Mouse (Mus musculus): ENCODE measurements around the gene Rrm2. TPM values are rescaled to one million over a fixed set of nuclear protein-coding genes. Genes with fewer than 3 reads are reported as not detected.
A peak's percentile ranks its signal among the peaks of the same experiment; 100 is the strongest.

The Rrm2 gene
- total and polyA plus RNA-seq, 2 experiments: 0.80 to 2.8 TPM

DNA sequence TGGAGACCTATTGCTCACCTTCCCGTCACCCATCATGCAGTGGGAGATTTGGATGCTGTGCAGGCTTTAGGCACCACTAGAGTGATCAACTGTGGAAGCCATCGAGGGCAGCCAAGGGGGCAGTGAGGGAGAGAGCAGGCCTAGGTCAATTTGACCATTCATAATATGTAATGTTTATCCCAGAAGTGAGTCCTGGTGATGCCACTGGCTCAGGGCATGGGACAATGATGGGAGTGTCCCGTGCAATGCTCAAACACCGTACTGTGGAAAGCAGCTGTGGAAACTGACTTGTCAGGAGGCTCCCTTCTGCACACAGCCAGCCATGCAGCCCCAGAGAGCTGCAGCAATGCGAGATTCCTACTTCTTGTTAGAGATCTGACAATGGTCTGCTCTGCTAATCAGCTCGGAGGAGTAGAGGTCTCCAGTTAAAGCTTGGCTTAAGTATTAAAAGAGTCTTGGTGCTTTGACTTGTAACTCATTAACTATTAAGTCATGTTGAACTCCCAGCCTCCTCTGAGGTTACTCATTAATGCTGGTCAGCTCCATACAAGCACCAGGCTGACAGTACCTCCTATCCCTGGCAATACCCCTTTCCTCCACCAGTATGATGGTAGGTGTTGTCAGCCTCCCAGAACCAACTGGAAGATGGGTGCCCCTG lies 21.9 kb upstream of the Rrm2 start:
- peaks cover 25% of the 10 kb centered on the region for H3K4me1 ChIP-seq (ENCODE audit: control insufficient read depth, insufficient read depth, low read length)
- H3K9ac ChIP-seq (ENCODE audit: low read depth, low read length): 0 out of 2 replicates have a peak overlapping the region, but pooled peaks have one; percentile 2
- H3K27ac ChIP-seq (replicated peaks; ENCODE audit: insufficient read depth, low read depth, low read length): peak overlapping the region; percentile 94
- peak; percentile 98 for DNase-seq (ENCODE audit: extremely low read depth, low read depth, low spot score)
- no peaks in the 10 kb centered on the region for H3K79me2 ChIP-seq (ENCODE audit: control insufficient read depth, insufficient read depth, low read length)
- no peaks in the 10 kb centered on the region for H3K27me3 ChIP-seq (ENCODE audit: control insufficient read depth, insufficient read depth, low read length)
- no peaks in the 10 kb centered on the region for H3K36me3 ChIP-seq (ENCODE audit: control insufficient read depth, insufficient read depth, low read length)
- H3K4me3 ChIP-seq (ENCODE audit: insufficient read depth, low read depth, low read length): no peak overlapping the region
- no peak for TF ChIP-seq POLR2A (IDR thresholded peaks at IDR 0.05; ENCODE audit: extremely low read depth, insufficient read depth, low read length)
- peak; percentile 18; the same call in 1 of the 2 replicates for TF ChIP-seq CTCF (IDR thresholded peaks at IDR 0.05; ENCODE audit: low read depth, low read length)
- 25% methylated on average over 6 of the region's 6 CpGs for WGBS

- Histone ChIP-seq H3K4me1 (ENCODE audit: control insufficient read depth, insufficient read depth, low read length) (peaks cover 22% of the 10 kb centered on the region), H3K79me2 (ENCODE audit: control insufficient read depth, insufficient read depth, low read length) (no peaks in the 10 kb centered on the region), H3K36me3 (ENCODE audit: control insufficient read depth, insufficient read depth, low read length) (no peaks in the 10 kb centered on the region), H3K4me3 (ENCODE audit: insufficient read depth, low read depth, low read length) (no peak overlapping the region), H3K27me3 (ENCODE audit: control insufficient read depth, insufficient read depth, low read length) (no peaks in the 10 kb centered on the region), H3K27ac (replicated peaks; ENCODE audit: insufficient read depth, low read depth, low read length) (peak overlapping the region; percentile 94), H3K9ac (ENCODE audit: low read depth, low read length) (peak overlapping the region; percentile 57)
- no peak for DNase-seq (ENCODE audit: extremely low read depth, low read depth, low spot score)
- 29% methylated on average over 11 of the region's 11 CpGs for WGBS
- TF ChIP-seq CTCF (IDR thresholded peaks at IDR 0.05; ENCODE audit: low read depth, low read length): no peak
- TF ChIP-seq POLR2A (IDR thresholded peaks at IDR 0.05; ENCODE audit: extremely low read depth, insufficient read depth, low read length): no peak
Measured at GRCm38 (mm10) chr12:24686696-24687346, 21.2 kb upstream of the Rrm2 start.

DNA sequence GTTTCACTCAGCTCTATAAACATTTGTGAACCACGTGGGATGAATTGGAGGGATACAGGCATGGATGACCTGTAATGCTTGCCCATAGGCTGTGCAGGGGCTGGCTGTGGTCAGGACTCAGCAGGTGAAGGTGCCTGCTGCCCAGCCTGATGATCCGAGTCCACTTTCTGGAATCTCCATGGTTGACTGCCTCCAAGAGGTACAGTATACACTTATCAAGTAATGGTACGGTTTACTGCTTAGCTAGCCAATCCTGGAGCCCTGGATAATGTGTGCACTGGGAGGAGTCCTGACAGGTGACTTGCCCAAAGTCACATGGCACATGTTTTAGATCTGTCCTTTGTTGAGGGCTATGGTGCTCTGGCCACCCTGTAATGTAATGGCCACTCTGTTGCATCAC lies 17.7 kb upstream of the Rrm2 start:
- Histone ChIP-seq H3K4me1 (ENCODE audit: control insufficient read depth, insufficient read depth, low read length) (peaks cover 10% of the 10 kb centered on the region), H3K27ac (replicated peaks; ENCODE audit: insufficient read depth, low read depth, low read length) (no peak overlapping the region), H3K79me2 (ENCODE audit: control insufficient read depth, insufficient read depth, low read length) (no peaks in the 10 kb centered on the region), H3K9ac (ENCODE audit: low read depth, low read length) (no peak overlapping the region), H3K27me3 (ENCODE audit: control insufficient read depth, insufficient read depth, low read length) (no peaks in the 10 kb centered on the region), H3K4me3 (ENCODE audit: insufficient read depth, low read depth, low read length) (no peak overlapping the region), H3K36me3 (ENCODE audit: control insufficient read depth, insufficient read depth, low read length) (no peaks in the 10 kb centered on the region)
- DNase-seq (ENCODE audit: extremely low read depth, low read depth, low spot score): no peak
- WGBS: 91% methylated on average over 3 of the region's 3 CpGs
- no peak for TF ChIP-seq POLR2A (IDR thresholded peaks at IDR 0.05; ENCODE audit: extremely low read depth, insufficient read depth, low read length)
- TF ChIP-seq CTCF (IDR thresholded peaks at IDR 0.05; ENCODE audit: low read depth, low read length): no peak

DNA sequence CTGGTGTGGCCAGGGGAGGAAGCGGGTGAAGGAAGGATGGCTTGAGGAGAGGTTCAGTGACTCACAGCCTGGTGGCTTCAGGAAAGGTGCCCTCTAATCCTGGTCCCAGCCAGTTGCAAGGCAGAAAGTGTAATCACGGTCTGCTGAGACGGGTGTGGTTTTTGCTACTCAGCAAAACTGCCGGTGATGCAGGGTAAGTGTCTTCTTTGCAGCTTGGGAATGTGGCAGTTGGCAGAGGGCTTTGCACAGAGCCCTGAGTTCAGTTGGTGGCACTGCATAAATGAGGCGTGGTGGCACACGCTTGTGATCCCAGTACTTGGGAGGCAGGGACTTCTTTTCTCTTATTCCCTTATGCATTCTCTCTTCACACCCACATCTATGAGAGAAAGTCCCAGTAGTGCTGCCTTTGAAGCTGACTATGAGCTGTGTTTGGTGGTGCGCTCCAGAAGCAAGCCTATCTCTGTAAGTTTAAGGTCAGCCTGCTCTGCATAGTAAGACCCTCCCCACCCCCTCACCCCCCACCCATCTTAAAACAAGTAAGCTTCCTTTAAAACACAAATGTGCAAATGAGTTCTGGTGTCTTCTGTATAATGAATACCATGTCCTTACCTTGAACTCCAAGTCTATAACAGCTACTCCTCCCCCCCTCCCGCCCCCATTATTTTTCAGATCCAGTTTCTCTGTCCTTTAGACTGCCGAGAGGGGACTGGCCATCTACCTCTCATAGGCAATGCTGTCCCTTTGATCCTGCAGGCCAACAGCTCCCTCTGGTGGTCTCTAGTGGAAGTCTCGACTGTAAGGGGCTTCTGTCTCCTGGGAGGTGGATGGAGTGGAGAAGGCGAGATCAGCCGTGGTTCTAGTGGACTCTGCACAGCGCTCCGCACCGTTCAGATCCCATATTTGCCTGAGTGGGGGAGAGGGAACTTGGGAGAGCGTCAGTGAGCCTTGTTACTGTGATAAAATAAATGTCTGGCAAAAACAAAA lies 11.2 kb upstream of the Rrm2 start:
- Histone ChIP-seq H3K4me1 (ENCODE audit: control insufficient read depth, insufficient read depth, low read length) (no peaks in the 10 kb centered on the region), H3K27ac (replicated peaks; ENCODE audit: insufficient read depth, low read depth, low read length) (no peak overlapping the region), H3K9ac (ENCODE audit: low read depth, low read length) (no peak overlapping the region), H3K79me2 (ENCODE audit: control insufficient read depth, insufficient read depth, low read length) (no peaks in the 10 kb centered on the region), H3K27me3 (ENCODE audit: control insufficient read depth, insufficient read depth, low read length) (no peaks in the 10 kb centered on the region), H3K4me3 (ENCODE audit: insufficient read depth, low read depth, low read length) (no peak overlapping the region), H3K36me3 (ENCODE audit: control insufficient read depth, insufficient read depth, low read length) (no peaks in the 10 kb centered on the region)
- WGBS: 34% methylated on average over 16 of the region's 16 CpGs
- TF ChIP-seq POLR2A (IDR thresholded peaks at IDR 0.05; ENCODE audit: extremely low read depth, insufficient read depth, low read length) (no peak), CTCF (IDR thresholded peaks at IDR 0.05; ENCODE audit: low read depth, low read length) (peak; percentile 95)
- peak; percentile 65 for DNase-seq (ENCODE audit: extremely low read depth, low read depth, low spot score)

DNA sequence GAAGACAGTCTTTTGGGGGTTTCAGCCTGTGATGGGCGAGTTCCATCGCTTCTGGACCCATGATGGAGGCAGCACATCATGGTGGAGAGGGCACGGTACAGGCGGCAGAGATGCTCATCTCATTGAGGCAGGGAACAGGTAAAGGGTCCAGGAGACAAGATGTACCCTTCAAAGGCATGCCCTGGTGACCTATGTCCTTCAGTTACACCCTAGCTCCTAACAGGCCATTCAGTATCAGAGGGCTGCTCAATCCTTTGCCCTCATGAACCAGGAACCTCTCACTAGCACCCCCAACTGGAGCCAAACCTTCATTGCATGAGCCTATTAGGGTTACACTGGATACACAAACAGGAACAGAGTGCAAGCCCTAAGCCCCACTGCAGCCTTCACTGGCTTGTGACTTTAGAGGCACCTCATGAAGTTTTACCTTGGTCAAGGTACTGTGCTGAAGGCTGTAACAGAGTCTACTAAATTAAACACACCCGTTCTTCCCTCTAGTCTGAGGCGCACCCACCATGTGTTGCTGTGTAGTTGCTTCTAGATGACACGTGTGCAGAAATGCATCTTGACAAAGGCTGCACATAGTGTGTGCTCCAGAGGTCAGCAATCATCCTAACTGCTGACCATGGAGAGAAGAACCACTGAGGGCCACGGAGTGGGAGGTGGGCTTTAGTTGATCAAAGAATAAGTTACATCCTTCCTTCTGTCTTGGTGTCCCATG lies 10.4 kb upstream of the Rrm2 start:
- Histone ChIP-seq H3K4me3 (ENCODE audit: insufficient read depth, low read depth, low read length) (no peak overlapping the region), H3K36me3 (ENCODE audit: control insufficient read depth, insufficient read depth, low read length) (no peaks in the 10 kb centered on the region), H3K79me2 (ENCODE audit: control insufficient read depth, insufficient read depth, low read length) (no peaks in the 10 kb centered on the region), H3K9ac (ENCODE audit: low read depth, low read length) (no peak overlapping the region), H3K27ac (replicated peaks; ENCODE audit: insufficient read depth, low read depth, low read length) (no peak overlapping the region), H3K4me1 (ENCODE audit: control insufficient read depth, insufficient read depth, low read length) (no peaks in the 10 kb centered on the region), H3K27me3 (ENCODE audit: control insufficient read depth, insufficient read depth, low read length) (no peaks in the 10 kb centered on the region)
- 64% methylated on average over 8 of the region's 8 CpGs for WGBS
- TF ChIP-seq POLR2A (IDR thresholded peaks at IDR 0.05; ENCODE audit: extremely low read depth, insufficient read depth, low read length): no peak
- peak; percentile 31; the same call in 1 of the 2 replicates for TF ChIP-seq CTCF (IDR thresholded peaks at IDR 0.05; ENCODE audit: low read depth, low read length)
- DNase-seq (ENCODE audit: extremely low read depth, low read depth, low spot score): peak; percentile 58
